Comparison of ENCODE assay signal across 11 mouse cellular contexts in genomic region chr11:104233574-104234206, GRCm38 (mm10). TPM values are rescaled to one million over a fixed set of nuclear protein-coding genes. Genes with fewer than 3 reads are reported as not detected.
DNase-seq lines count a peak whose midpoint lies in the region; TF ChIP-seq lines count a peak whose summit lies in the region.
"Had no signal": no experiment of that assay in that cellular context is flagged by ENCODE, and none has a peak within 500 bp of the region (broad histone marks: within the 10 kb centered on the region; RNA-seq: fewer than 3 reads in every experiment).

No protein-coding gene starts in this region.

- no peak for TF ChIP-seq POLR2A in olfactory bulb, adult 2 months (IDR thresholded peaks at IDR 0.05; ENCODE audit: insufficient read depth, low read depth, low read length)

- H3K4me3 ChIP-seq in olfactory bulb, adult 2 months (ENCODE audit: insufficient read depth, low read depth, low read length): peak overlapping the region; percentile 93
- H3K4me3 ChIP-seq: limb, embryonic 15.5 days had no signal

- WGBS in olfactory bulb, adult 2 months: 5% methylated on average over 30 of the region's 30 CpGs

- peak; percentile 19 for DNase-seq in adrenal gland, postnatal 14 days
- no peak for DNase-seq in adrenal gland, adult 8-10 months
- DNase-seq in thymus, postnatal 4 days: peak; percentile 19
- DNase-seq in thymus, adult 18-20 months: no peak
- peak; percentile 18 for DNase-seq in induced T-regulatory cell, adult 2 months (ENCODE audit: low read depth)
- DNase-seq in thymus, postnatal 10 days (ENCODE audit: low spot score in 2 of 2): no peak
- DNase-seq in liver: no peak

- peaks cover 37% of the 10 kb centered on the region for H3K4me1 ChIP-seq in olfactory bulb, adult 2 months (ENCODE audit: control insufficient read depth, insufficient read depth, low read length)

- peak overlapping the region; percentile 20; the same call in 1 of the 2 replicates for H3K27ac ChIP-seq in olfactory bulb, adult 2 months (ENCODE audit: insufficient read depth, low read depth, low read length)
- H3K27ac ChIP-seq: limb, embryonic 15.5 days had no signal

- TF ChIP-seq CTCF in olfactory bulb, adult 2 months (IDR thresholded peaks at IDR 0.05; ENCODE audit: insufficient read depth, low read depth, low read length): no peak

RNA-seq across cellular contexts. Expression of gene Mapt, which starts 2.5 kb away (rescaled TPM):
- 72.8 and 74.8 TPM in 2 replicates for total RNA-seq in adrenal gland, postnatal 14 days (2021)
- total RNA-seq in adrenal gland, adult 8-10 months (2022): 100 to 1,000 TPM; 154 to 281 (median 182) TPM
- polyA plus RNA-seq in olfactory bulb, adult 2 months (2012; ENCODE audit: insufficient read depth, insufficient read length, low replicate concordance, missing spikeins): 637 TPM in 1 of 2 replicates, not detected in the other
- total RNA-seq: common myeloid progenitor, adult 5-6 weeks had no signal

RNA-seq across cellular contexts. Expression of gene Sppl2c, which starts 47.6 kb away (rescaled TPM):
- not detected in 2 replicates for total RNA-seq in adrenal gland, postnatal 14 days (2021)
- not detected for total RNA-seq in adrenal gland, adult 8-10 months (2022)
- not detected in 2 replicates for polyA plus RNA-seq in olfactory bulb, adult 2 months (2012; ENCODE audit: insufficient read depth, insufficient read length, low replicate concordance, missing spikeins)
- total RNA-seq: common myeloid progenitor, adult 5-6 weeks had no signal
- polyA plus RNA-seq: limb, embryonic 15.5 days; stomach, embryonic 14.5 days had no signal

Comparison
In these comparisons a context has a peak if more than half of its experiments do, and no peak if none do; other contexts are left out.
1. DNase-seq: peak in adrenal gland, postnatal 14 days (single experiment), thymus, postnatal 4 days (single experiment) and induced T-regulatory cell, adult 2 months (single experiment); none in adrenal gland, adult 8-10 months (single experiment), thymus, adult 18-20 months (0 of 2), thymus, postnatal 10 days (0 of 2) and liver (single experiment).